Mouse (Mus musculus) left cerebral cortex, adult 18-20 months (tissue): Measurements from ENCODE around the gene Ccdc33. TPM values are rescaled to one million over a fixed set of nuclear protein-coding genes. Genes with fewer than 3 reads are reported as not detected.

Source experiments
- DNase-seq, 2 experiments: peaks; one replicate each; pipeline ENCODE4 v3.0.0; 2021 to 2022; ENCODE audit warnings: low spot score in 2 of 2, mixed read lengths in 1 of 2
- total RNA-seq, 2 experiments: library from RNA; stranded (reverse); gene quantifications; 2 replicates each; pipeline ENCODE4 v1.2.3; 2021

Gene Ccdc33
- total RNA-seq, 2 experiments from 2014 or later, result 0.67 to 1.2 TPM

- no peak for DNase-seq
Observed at GRCm38 (mm10) chr9:58049861-58050260, 68.8 kb downstream of the Ccdc33 start.

DNA sequence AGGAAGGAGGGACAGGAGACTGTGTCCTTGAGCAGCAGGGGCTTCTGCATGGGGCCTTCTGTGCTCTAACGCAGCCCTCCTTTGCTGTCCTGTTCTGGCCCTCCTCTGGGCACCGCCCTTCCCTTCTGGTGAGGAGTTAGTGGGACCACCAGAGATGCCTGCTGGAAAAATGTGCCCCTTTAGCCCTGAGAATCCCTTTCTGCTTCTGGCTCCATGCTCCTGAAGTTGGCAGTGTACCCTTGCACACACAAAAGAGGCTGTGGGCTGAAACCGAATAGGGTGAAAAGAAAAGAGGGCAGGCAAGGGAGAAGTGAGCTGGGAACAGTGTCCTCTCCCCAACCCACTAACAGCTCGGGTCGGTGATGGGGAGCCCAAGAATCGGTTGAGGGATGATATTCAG lies 69.4 kb downstream of the Ccdc33 start:
- DNase-seq, result peak in 1 of 2 experiments; percentile 25

GRCm38 (mm10) chr9:58048621-58049020 lies 70.0 kb downstream of the Ccdc33 start:
- no peak for DNase-seq

DNA sequence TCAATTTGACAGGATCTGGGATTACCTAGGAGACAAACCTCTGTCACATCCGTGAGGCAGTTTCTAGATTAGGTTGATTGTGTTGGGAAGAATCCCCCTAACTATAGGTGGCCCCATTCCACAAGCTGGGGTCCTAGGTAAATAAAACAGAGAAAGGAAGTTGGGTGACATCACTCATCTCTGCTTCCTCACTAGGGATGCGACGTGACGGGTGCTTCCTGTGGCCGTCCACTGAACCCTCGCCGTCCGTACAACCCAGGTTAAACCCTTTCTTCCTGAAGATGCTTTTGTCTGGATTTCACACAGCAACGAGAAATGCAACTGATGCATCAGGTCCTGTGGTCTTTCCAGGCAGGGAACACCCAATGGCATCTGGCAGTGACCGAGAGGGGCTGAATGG lies 71.6 kb downstream of the Ccdc33 start:
- DNase-seq, result no peak

DNA sequence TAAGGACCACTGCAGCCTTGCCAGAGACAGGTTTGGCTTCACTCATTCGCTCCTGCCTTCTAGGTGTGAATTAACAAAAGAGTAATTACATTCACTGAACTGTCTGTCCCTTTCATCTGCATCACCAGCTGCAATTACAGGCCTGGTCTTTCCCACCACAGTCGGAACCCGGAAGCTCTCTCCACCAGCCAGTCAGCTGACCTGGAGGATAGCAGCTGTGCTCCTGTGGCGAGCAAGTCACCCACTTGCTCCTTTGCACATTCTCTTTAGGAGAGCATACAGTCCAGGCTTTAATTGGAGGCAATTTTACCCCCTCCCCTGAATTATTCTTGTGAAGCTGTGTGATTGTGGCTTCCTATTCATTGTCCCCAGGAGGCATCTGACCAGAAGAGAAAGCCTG lies 73.0 kb downstream of the Ccdc33 start:
- no peak for DNase-seq

GRCm38 (mm10) chr9:58044828-58045227 lies 73.8 kb downstream of the Ccdc33 start:
- no peak for DNase-seq

GRCm38 (mm10) chr9:58043496-58044017 lies 75.1 kb downstream of the Ccdc33 start:
- no peak for DNase-seq

GRCm38 (mm10) chr9:58042391-58042790 lies 76.2 kb downstream of the Ccdc33 start:
- no peak for DNase-seq

DNA sequence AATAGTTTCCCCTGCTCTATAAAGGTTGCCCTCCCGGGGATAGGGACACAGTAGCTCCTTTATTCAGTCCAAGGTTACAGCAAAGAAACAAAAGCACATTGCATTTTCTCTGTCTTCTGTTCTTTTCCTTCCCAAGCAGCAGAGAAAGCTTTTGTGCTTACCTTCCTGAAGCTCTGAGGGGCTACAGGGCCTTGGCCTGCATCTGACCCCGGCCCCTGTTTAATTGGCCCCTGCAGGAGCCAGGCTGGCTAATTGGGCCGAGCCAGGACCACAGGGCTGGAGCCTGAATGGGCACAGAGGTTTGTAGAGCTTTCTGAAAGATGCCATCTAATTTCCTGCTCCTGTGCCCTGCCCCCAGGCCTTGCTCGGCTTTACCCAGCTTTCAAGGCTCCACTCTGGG lies 77.6 kb downstream of the Ccdc33 start:
- DNase-seq, result no peak

- DNase-seq, result peak; percentile 79 to 83
Observed at GRCm38 (mm10) chr9:58038500-58039168, 80.0 kb downstream of the Ccdc33 start.

GRCm38 (mm10) chr9:58036961-58037360 lies 81.7 kb downstream of the Ccdc33 start:
- DNase-seq, result no peak

DNA sequence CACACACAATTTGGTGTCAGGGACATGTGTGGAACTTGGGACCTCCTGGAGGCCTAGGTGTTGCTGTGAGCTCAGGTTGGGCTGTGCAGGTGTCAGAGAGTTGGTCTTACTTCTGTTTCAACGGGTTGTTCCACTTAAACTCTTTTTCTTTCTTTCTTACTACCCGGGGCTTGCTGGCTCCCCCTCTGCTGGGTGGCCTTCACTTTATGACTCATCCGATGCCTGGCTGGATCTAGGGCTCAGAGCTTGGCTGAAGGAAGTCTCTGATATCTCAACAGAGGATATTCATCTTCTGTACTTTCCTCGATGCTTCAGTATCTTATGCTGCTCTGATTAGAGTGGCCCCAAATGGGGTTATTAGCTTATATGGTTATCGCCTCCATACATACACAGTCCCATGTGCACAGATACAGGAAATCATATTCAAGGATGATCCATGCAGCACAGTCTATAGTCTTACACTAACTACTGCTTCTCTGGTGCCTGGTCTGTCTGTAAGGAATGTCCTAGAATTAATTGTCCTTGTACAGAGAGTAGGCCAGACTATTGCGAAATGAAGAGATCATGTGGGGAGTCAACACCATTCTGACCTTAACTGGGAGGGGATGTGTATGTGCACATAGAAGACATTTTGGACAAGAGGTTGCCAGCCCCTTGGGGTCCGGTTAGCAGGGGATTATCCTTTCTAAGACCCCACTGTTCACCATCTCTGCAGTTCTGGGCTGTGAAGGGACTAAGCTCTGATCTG lies 82.5 kb downstream of the Ccdc33 start:
- peak; percentile 30 to 33 for DNase-seq

DNA sequence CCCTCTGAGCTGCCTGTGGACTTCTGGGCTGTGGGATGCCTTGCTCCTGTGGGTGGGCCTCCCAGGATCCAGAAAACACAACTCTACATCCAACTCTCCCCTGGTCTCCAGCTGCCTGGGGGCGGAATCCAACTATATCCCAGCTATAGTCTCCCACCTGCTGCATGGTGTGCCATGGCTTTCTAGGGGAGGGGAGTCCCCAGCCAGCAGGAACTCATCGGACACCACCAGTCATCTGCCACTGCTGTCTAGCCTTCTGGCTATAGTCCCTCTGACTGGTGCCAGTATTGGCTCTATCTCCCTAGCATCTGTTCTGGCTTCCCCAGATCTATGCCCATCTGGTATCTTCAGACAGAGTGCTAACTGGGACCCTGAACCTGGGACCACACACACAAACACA lies 83.1 kb downstream of the Ccdc33 start:
- DNase-seq, result peak; percentile 61 to 73

GRCm38 (mm10) chr9:58031895-58032294 lies 86.7 kb downstream of the Ccdc33 start:
- no peak for DNase-seq

DNA sequence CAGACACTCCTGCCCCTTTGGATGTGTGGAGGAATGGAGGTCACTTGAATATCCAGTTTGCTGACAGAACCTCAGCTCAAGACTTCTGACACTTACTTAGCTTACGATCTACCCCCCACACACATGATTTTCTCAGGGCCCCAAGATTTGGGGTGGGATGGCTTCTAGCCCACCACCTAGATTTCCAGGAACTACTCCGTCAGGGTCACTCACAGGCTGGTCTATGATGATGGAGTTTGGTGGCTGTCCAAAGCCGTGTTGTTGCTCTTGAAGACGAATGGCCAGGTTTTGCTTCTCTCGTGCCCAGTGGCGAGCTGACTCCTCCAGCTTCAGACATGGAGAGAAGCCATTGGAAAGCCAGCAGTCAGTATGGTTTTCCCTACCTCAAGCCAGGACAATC lies 89.0 kb downstream of the Ccdc33 start:
- no peak for DNase-seq

GRCm38 (mm10) chr9:58028841-58029240 lies 89.8 kb downstream of the Ccdc33 start:
- no peak for DNase-seq

- no peak for DNase-seq
Observed at GRCm38 (mm10) chr9:58027426-58028180, 91.0 kb downstream of the Ccdc33 start.

GRCm38 (mm10) chr9:58025995-58026394 lies 92.6 kb downstream of the Ccdc33 start:
- no peak for DNase-seq

DNA sequence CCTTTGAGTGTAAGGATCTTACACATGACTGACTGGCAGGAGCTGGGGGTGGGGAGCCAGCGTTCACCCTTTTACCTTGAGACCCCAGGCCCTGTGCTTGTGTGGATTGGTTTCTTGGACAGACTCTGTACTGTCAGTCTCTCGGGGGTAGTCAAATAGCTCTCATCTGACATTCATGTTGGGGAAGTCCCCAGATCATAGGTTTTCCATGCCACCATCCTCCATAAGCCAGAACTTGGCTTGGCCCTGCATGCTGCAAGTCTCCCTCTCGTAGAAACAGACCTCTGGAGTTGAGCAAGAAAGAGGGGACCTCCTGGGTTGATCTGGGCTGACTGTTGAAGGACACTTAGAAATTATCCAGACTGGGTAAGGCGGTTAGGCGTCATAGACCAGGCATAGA lies 100.2 kb downstream of the Ccdc33 start:
- no peak for DNase-seq

DNA sequence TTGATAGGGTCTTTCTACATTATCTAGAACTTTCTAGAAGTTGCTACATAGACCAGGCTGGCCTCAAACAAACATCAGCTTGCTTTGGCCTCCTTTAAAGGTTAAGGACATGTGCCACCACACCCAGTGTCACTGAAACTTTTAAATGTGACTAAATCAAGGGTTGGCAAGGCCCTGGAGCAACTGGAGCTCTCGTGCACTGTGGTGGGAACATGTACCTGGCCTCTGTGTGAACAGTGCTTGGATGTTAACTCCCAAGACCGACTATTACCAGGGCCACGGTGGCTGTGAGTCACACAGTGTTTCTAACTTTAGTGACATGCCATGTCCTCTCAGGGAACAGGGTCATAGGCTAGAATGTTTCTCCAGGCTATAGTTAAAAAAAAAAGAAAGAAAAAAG lies 101.7 kb downstream of the Ccdc33 start:
- no peak for DNase-seq

- no peak for DNase-seq
Observed at GRCm38 (mm10) chr9:58015856-58016255, 102.8 kb downstream of the Ccdc33 start.
